Mouse (Mus musculus): ENCODE measurements around the gene Gm3233. TPM values are rescaled to one million over a fixed set of nuclear protein-coding genes. Genes with fewer than 3 reads are reported as not detected.
"Not testable (repeated sequence)": the region's sequence is repeated elsewhere in the genome, so short reads cannot be mapped to it uniquely, and the experiment has no call there.

Gene Gm3233
- polyA plus RNA-seq, 1 experiment = not detected

GRCm38 (mm10) chr10:77713734-77714133, 45.7 kb downstream of the Gm3233 start:
- WGBS = 61% methylated on average over 4 of the region's 4 CpGs
- H3K27ac ChIP-seq (ENCODE audit: insufficient read depth, low read depth, low read length) = no peak overlapping the region
- TF ChIP-seq POLR2A (IDR thresholded peaks at IDR 0.05; ENCODE audit: low read depth, low read length) (no peak), CTCF (conservative IDR thresholded peaks at IDR 0.05; ENCODE audit: insufficient read depth, insufficient read length, low read depth, low read length) (no peak)
- DNase-seq = no peak
- H3K4me1 ChIP-seq (ENCODE audit: control insufficient read depth, insufficient read depth, low read length) = no peaks in the 10 kb centered on the region
- no peak overlapping the region for H3K4me3 ChIP-seq (ENCODE audit: insufficient read depth, low read depth, low read length)
- no peaks in the 10 kb centered on the region for H3K27me3 ChIP-seq (replicated peaks; ENCODE audit: control insufficient read depth, insufficient read depth, low read length)
- no peaks in the 10 kb centered on the region for H3K36me3 ChIP-seq (ENCODE audit: control insufficient read depth, insufficient read depth, low read length)

GRCm38 (mm10) chr10:77711157-77711556, 48.3 kb downstream of the Gm3233 start, which contains the start of gene Gm10024:
TSS of gene Gm10024 (plus strand) at chr10:77711457.
- not testable (repeated sequence) for DNase-seq; H3K4me3 ChIP-seq (ENCODE audit: insufficient read depth, low read depth, low read length); H3K27me3 ChIP-seq (replicated peaks; ENCODE audit: control insufficient read depth, insufficient read depth, low read length); H3K36me3 ChIP-seq (ENCODE audit: control insufficient read depth, insufficient read depth, low read length); H3K27ac ChIP-seq (ENCODE audit: insufficient read depth, low read depth, low read length); H3K4me1 ChIP-seq (ENCODE audit: control insufficient read depth, insufficient read depth, low read length)

GRCm38 (mm10) chr10:77709831-77710230, 49.7 kb downstream of the Gm3233 start:
- 79% methylated on average over 3 of the region's 3 CpGs for WGBS
- TF ChIP-seq POLR2A (IDR thresholded peaks at IDR 0.05; ENCODE audit: low read depth, low read length) (no peak), CTCF (conservative IDR thresholded peaks at IDR 0.05; ENCODE audit: insufficient read depth, insufficient read length, low read depth, low read length) (no peak)
- Histone ChIP-seq H3K27me3 (replicated peaks; ENCODE audit: control insufficient read depth, insufficient read depth, low read length) (no peaks in the 10 kb centered on the region), H3K4me1 (ENCODE audit: control insufficient read depth, insufficient read depth, low read length) (no peaks in the 10 kb centered on the region), H3K4me3 (ENCODE audit: insufficient read depth, low read depth, low read length) (no peak overlapping the region), H3K27ac (ENCODE audit: insufficient read depth, low read depth, low read length) (no peak overlapping the region), H3K36me3 (ENCODE audit: control insufficient read depth, insufficient read depth, low read length) (no peaks in the 10 kb centered on the region)
- DNase-seq = no peak

Other genes starting within 250 kb of the Gm3233 start
- 30.5 and 31.4 TPM in 2 replicates for gene Fam207a, start 243.9 kb downstream of the Gm3233 start, polyA plus RNA-seq (2012; rRNA removed)
- 6.5 and 13.6 TPM in 2 replicates for gene Itgb2, start 229.4 kb downstream of the Gm3233 start, polyA plus RNA-seq (2012; rRNA removed)
- gene Pttg1ip, start 178.0 kb downstream of the Gm3233 start, polyA plus RNA-seq (2012; rRNA removed) = 321 and 342 TPM in 2 replicates
- gene Sumo3, start 153.6 kb downstream of the Gm3233 start, polyA plus RNA-seq (2012; rRNA removed) = 241 and 269 TPM in 2 replicates
- not detected in 2 replicates for gene Gm49325, start 153.5 kb downstream of the Gm3233 start, polyA plus RNA-seq (2012; rRNA removed)
- gene Ube2g2, start 137.4 kb downstream of the Gm3233 start, polyA plus RNA-seq (2012; rRNA removed) = 29.9 and 33.8 TPM in 2 replicates
- 0.86 and 1.2 TPM in 2 replicates for gene Tspear, start 73.1 kb downstream of the Gm3233 start, polyA plus RNA-seq (2012; rRNA removed)
- not detected in 2 replicates for gene Gm19402, start 68.9 kb downstream of the Gm3233 start, polyA plus RNA-seq (2012; rRNA removed)
- not detected in 2 replicates for gene Gm9508, start 62.4 kb downstream of the Gm3233 start, polyA plus RNA-seq (2012; rRNA removed)
- gene Gm10272, start 53.1 kb downstream of the Gm3233 start, polyA plus RNA-seq (2012; rRNA removed) = not detected in 2 replicates
- gene Gm10024, start 48.2 kb downstream of the Gm3233 start, polyA plus RNA-seq (2012; rRNA removed) = not detected in 2 replicates
- gene Gm10142, start 43.9 kb downstream of the Gm3233 start, polyA plus RNA-seq (2012; rRNA removed) = not detected in 2 replicates
- gene Krtap12-1, start 39.1 kb downstream of the Gm3233 start, polyA plus RNA-seq (2012; rRNA removed) = not detected in 2 replicates
- not detected in 2 replicates for gene Gm10100, start 33.2 kb downstream of the Gm3233 start, polyA plus RNA-seq (2012; rRNA removed)
- gene Gm18596, start 17.0 kb downstream of the Gm3233 start, polyA plus RNA-seq (2012; rRNA removed) = not detected in 2 replicates
- gene Gm9736, start 8.3 kb downstream of the Gm3233 start, polyA plus RNA-seq (2012; rRNA removed) = not detected in 2 replicates
- gene Gm3238, start 11.6 kb upstream of the Gm3233 start, polyA plus RNA-seq (2012; rRNA removed) = not detected in 2 replicates
- not detected in 2 replicates for gene Gm7138, start 17.3 kb upstream of the Gm3233 start, polyA plus RNA-seq (2012; rRNA removed)
- not detected in 2 replicates for gene Gm3250, start 22.9 kb upstream of the Gm3233 start, polyA plus RNA-seq (2012; rRNA removed)
- gene Gm7137, start 28.5 kb upstream of the Gm3233 start, polyA plus RNA-seq (2012; rRNA removed) = not detected in 2 replicates
- gene Gm9639, start 35.4 kb upstream of the Gm3233 start, polyA plus RNA-seq (2012; rRNA removed) = not detected in 2 replicates
- gene Gm19668, start 39.5 kb upstream of the Gm3233 start, polyA plus RNA-seq (2012; rRNA removed) = not detected in 2 replicates
- not detected in 2 replicates for gene Gm9507, start 52.2 kb upstream of the Gm3233 start, polyA plus RNA-seq (2012; rRNA removed)
- gene Gm2696, start 55.0 kb upstream of the Gm3233 start, polyA plus RNA-seq (2012; rRNA removed) = not detected in 2 replicates
- not detected in 2 replicates for gene Krtap10-4, start 67.4 kb upstream of the Gm3233 start, polyA plus RNA-seq (2012; rRNA removed)
- gene Krtap10-10, start 76.3 kb upstream of the Gm3233 start, polyA plus RNA-seq (2012; rRNA removed) = not detected in 2 replicates
- gene Gm36176, start 87.1 kb upstream of the Gm3233 start, polyA plus RNA-seq (2012; rRNA removed) = not detected in 2 replicates
- gene Gm10318, start 93.2 kb upstream of the Gm3233 start, polyA plus RNA-seq (2012; rRNA removed) = not detected in 2 replicates
- not detected in 2 replicates for gene Gm3285, start 102.3 kb upstream of the Gm3233 start, polyA plus RNA-seq (2012; rRNA removed)
- 8.4 and 8.6 TPM in 2 replicates for gene Lrrc3, start 142.9 kb upstream of the Gm3233 start, polyA plus RNA-seq (2012; rRNA removed)
- gene Trpm2, start 210.9 kb upstream of the Gm3233 start, polyA plus RNA-seq (2012; rRNA removed) = 0.53 and 1.2 TPM in 2 replicates
- gene 1810043G02Rik, start 218.8 kb upstream of the Gm3233 start, polyA plus RNA-seq (2012; rRNA removed) = 60.5 and 75.3 TPM in 2 replicates

Data from kidney, adult 2 months (tissue).